Mouse (Mus musculus) skeletal muscle tissue, adult 2 months (tissue): Measurements from ENCODE around the gene Gm28919.
"Not testable (repeated sequence)": the region's sequence is repeated elsewhere in the genome, so short reads cannot be mapped to it uniquely, and the experiment has no call there.

ENCODE experiments used
- DNase-seq: peaks from one replicate; pipeline ENCODE4 v3.0.0-alpha.2; 2012; ENCODE audit warnings: low read depth, low spot score

The Gm28919 gene

DNA sequence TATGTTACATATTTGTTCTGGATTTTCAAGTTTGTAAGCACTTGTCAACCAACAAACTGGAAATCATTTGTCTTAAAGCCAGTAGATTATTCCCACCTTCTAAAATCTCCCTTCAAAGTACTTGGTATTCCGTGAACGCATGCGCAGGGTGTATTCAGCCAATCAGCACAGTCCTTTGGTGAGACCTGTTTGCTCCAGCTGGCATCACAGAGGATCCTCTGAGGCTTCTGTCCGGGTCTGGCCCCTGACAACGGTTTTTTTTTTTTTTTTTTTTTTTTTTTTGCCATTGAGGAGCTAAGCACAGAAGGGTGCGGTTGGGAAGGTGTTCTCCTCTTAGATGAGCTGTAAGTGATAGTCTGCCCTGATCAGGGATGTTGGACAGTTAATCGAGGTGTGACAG is at the start of gene Gm28919:
Gene Gm28919 (plus strand): TSS at position 301 of the 400 bp plus-strand sequence.
- not testable (repeated sequence) for DNase-seq
